ENCODE assay signal across 25 mouse cellular contexts in genomic region chr4:58270956-58271355, GRCm38 (mm10). TPM values are rescaled to one million over a fixed set of nuclear protein-coding genes. Genes with fewer than 3 reads are reported as not detected.
DNase-seq lines count a peak whose midpoint lies in the region; ATAC-seq lines count a peak whose summit lies in the region.
"Had no signal": no experiment of that assay in that cellular context is flagged by ENCODE, and none has a peak within 500 bp of the region (broad histone marks: within the 10 kb centered on the region; RNA-seq: fewer than 3 reads in every experiment).

No protein-coding gene starts in this region.

- no peak overlapping the region for H3K9ac ChIP-seq in intestine, embryonic 16.5 days (ENCODE audit: low read depth, low read length)
- H3K9ac ChIP-seq in intestine, embryonic 15.5 days, result no peak overlapping the region
- H3K9ac ChIP-seq in stomach, embryonic 16.5 days (ENCODE audit: low read length), result no peak overlapping the region
- no peak overlapping the region for H3K9ac ChIP-seq in liver, embryonic 12.5 days
- H3K9ac ChIP-seq: forebrain, embryonic 13.5 days; heart, embryonic 12.5 days; heart, embryonic 15.5 days; hindbrain, embryonic 13.5 days had no signal

- H3K4me2 ChIP-seq in intestine, embryonic 16.5 days (ENCODE audit: low read depth, low read length), result no peak overlapping the region
- H3K4me2 ChIP-seq in intestine, embryonic 15.5 days (replicated peaks), result no peak overlapping the region
- H3K4me2 ChIP-seq in stomach, embryonic 16.5 days (ENCODE audit: low read depth, low read length), result no peak overlapping the region
- H3K4me2 ChIP-seq in liver, embryonic 12.5 days, result no peak overlapping the region
- H3K4me2 ChIP-seq: forebrain, embryonic 13.5 days; heart, embryonic 12.5 days; heart, embryonic 15.5 days; hindbrain, embryonic 13.5 days had no signal

- no peaks in the 10 kb centered on the region for H3K27me3 ChIP-seq in intestine, embryonic 16.5 days (replicated peaks; ENCODE audit: control insufficient read depth, insufficient read depth, low read length)
- H3K27me3 ChIP-seq in intestine, embryonic 15.5 days (replicated peaks), result no peaks in the 10 kb centered on the region
- no peaks in the 10 kb centered on the region for H3K27me3 ChIP-seq in stomach, embryonic 16.5 days (ENCODE audit: control insufficient read depth, insufficient read depth, low read length)
- H3K27me3 ChIP-seq in liver, embryonic 12.5 days (replicated peaks), result no peaks in the 10 kb centered on the region
- H3K27me3 ChIP-seq: CH12.LX; forebrain, embryonic 13.5 days; heart, embryonic 12.5 days; heart, embryonic 15.5 days; hindbrain, embryonic 13.5 days had no signal

- H3K4me1 ChIP-seq in intestine, embryonic 16.5 days (ENCODE audit: control insufficient read depth, insufficient read depth, low read length), result peaks cover 7% of the 10 kb centered on the region; the same call in 1 of the 2 replicates
- H3K4me1 ChIP-seq in intestine, embryonic 15.5 days (replicated peaks), result peaks cover 2% of the 10 kb centered on the region; the same call in 1 of the 2 replicates
- H3K4me1 ChIP-seq in stomach, embryonic 16.5 days (ENCODE audit: control insufficient read depth, insufficient read depth, low read length), result peaks cover 6% of the 10 kb centered on the region; the same call in 1 of the 2 replicates
- H3K4me1 ChIP-seq in liver, embryonic 12.5 days, result no peaks in the 10 kb centered on the region
- H3K4me1 ChIP-seq: forebrain, embryonic 13.5 days; heart, embryonic 12.5 days; heart, embryonic 15.5 days; hindbrain, embryonic 13.5 days had no signal

- DNase-seq in skeletal muscle tissue, adult 2 months (ENCODE audit: low read depth, low spot score), result peak; percentile 54
- no peak for DNase-seq in lung, adult 18-20 months
- DNase-seq: adrenal gland, postnatal 10 days; adrenal gland, postnatal 36 days; cerebellum, adult 18-20 months; cerebellum, adult 9-10 months; cerebellum, postnatal 14 days; gastrocnemius, postnatal 10 days; gastrocnemius, postnatal 36 days; heart, postnatal 10 days; heart, postnatal 36 days had no signal

- H3K36me3 ChIP-seq in intestine, embryonic 16.5 days (ENCODE audit: control insufficient read depth, insufficient read depth, low read length), result no peaks in the 10 kb centered on the region
- H3K36me3 ChIP-seq in intestine, embryonic 15.5 days, result no peaks in the 10 kb centered on the region
- no peaks in the 10 kb centered on the region for H3K36me3 ChIP-seq in stomach, embryonic 16.5 days (ENCODE audit: control insufficient read depth, insufficient read depth, low read length)
- no peaks in the 10 kb centered on the region for H3K36me3 ChIP-seq in liver, embryonic 12.5 days
- H3K36me3 ChIP-seq: forebrain, embryonic 10.5 days; G1E; heart, embryonic 12.5 days; heart, embryonic 15.5 days; hindbrain, embryonic 10.5 days; hindbrain, embryonic 13.5 days had no signal

- ATAC-seq in intestine, embryonic 16.5 days, result no peak
- ATAC-seq in intestine, embryonic 15.5 days, result no peak
- ATAC-seq in stomach, embryonic 16.5 days (ENCODE audit: insufficient read depth, low FRiP score), result no peak
- ATAC-seq in liver, embryonic 12.5 days, result no peak
- ATAC-seq: forebrain, embryonic 13.5 days; forebrain, embryonic 16.5 days; hindbrain, embryonic 16.5 days had no signal

- H3K4me3 ChIP-seq in intestine, embryonic 16.5 days (ENCODE audit: low read length), result no peak overlapping the region
- no peak overlapping the region for H3K4me3 ChIP-seq in intestine, embryonic 15.5 days (replicated peaks)
- H3K4me3 ChIP-seq in stomach, embryonic 16.5 days (replicated peaks; ENCODE audit: low read length), result no peak overlapping the region
- H3K4me3 ChIP-seq in liver, embryonic 12.5 days, result no peak overlapping the region
- H3K4me3 ChIP-seq: forebrain, embryonic 10.5 days; forebrain, embryonic 13.5 days; heart, embryonic 12.5 days; heart, embryonic 15.5 days; hindbrain, embryonic 10.5 days; hindbrain, embryonic 13.5 days had no signal

- WGBS in intestine, embryonic 16.5 days, result 90% methylated on average over 1 of the region's 1 CpGs
- WGBS in intestine, embryonic 15.5 days, result 76% methylated on average over 1 of the region's 1 CpGs
- 92% methylated on average over 1 of the region's 1 CpGs for WGBS in stomach, embryonic 16.5 days
- 87% methylated on average over 1 of the region's 1 CpGs for WGBS in liver, embryonic 12.5 days (ENCODE audit: insufficient replicate concordance)

- H3K9me3 ChIP-seq in intestine, embryonic 16.5 days (ENCODE audit: control insufficient read depth, low read length), result no peaks in the 10 kb centered on the region
- no peaks in the 10 kb centered on the region for H3K9me3 ChIP-seq in intestine, embryonic 15.5 days
- H3K9me3 ChIP-seq in stomach, embryonic 16.5 days (replicated peaks; ENCODE audit: control insufficient read depth, low read length), result no peaks in the 10 kb centered on the region
- no peaks in the 10 kb centered on the region for H3K9me3 ChIP-seq in liver, embryonic 12.5 days (replicated peaks)
- H3K9me3 ChIP-seq: forebrain, embryonic 10.5 days; forebrain, embryonic 13.5 days; heart, embryonic 12.5 days; heart, embryonic 15.5 days; hindbrain, embryonic 10.5 days; hindbrain, embryonic 13.5 days had no signal

- peak overlapping the region; percentile 14 for H3K27ac ChIP-seq in intestine, embryonic 16.5 days (ENCODE audit: low read length)
- no peak overlapping the region for H3K27ac ChIP-seq in intestine, embryonic 15.5 days
- H3K27ac ChIP-seq in stomach, embryonic 16.5 days (ENCODE audit: low read length), result peak overlapping the region; percentile 2; the same call in 1 of the 2 replicates
- no peak overlapping the region for H3K27ac ChIP-seq in liver, embryonic 12.5 days
- H3K27ac ChIP-seq: forebrain, embryonic 10.5 days; forebrain, embryonic 13.5 days; heart, embryonic 15.5 days; hindbrain, embryonic 10.5 days; hindbrain, embryonic 13.5 days had no signal

RNA-seq across cellular contexts. Expression of gene Musk, which starts 14.8 kb away (rescaled TPM):
- polyA plus RNA-seq in intestine, embryonic 16.5 days (2015; fragmentation: Nextera tagmentation; extraction: Ambion mirVana), result 0.10 and 0.13 TPM in 2 replicates
- 0.20 and 0.31 TPM in 2 replicates for polyA plus RNA-seq in intestine, embryonic 15.5 days (2015; fragmentation: Nextera tagmentation; extraction: Ambion mirVana)
- polyA plus RNA-seq in stomach, embryonic 16.5 days (2015; fragmentation: Nextera tagmentation; extraction: Ambion mirVana), result 0.84 and 1.2 TPM in 2 replicates
- polyA plus RNA-seq in liver, embryonic 12.5 days (2016; fragmentation: Nextera tagmentation; extraction: Ambion mirVana), result 0.05 and 0.06 TPM in 2 replicates
- polyA plus RNA-seq: forebrain, embryonic 13.5 days; forebrain, embryonic 16.5 days; G1E; heart, embryonic 15.5 days had no signal

Comparison
In these comparisons a context has a peak if more than half of its experiments do, and no peak if none do; other contexts are left out.
1. H3K27ac ChIP-seq: peak in intestine, embryonic 16.5 days (single experiment) and stomach, embryonic 16.5 days (single experiment); none in intestine, embryonic 15.5 days (single experiment) and liver, embryonic 12.5 days (single experiment).